Mouse (Mus musculus): Measurements from ENCODE around the gene B3gnt2. TPM values are rescaled to one million over a fixed set of nuclear protein-coding genes. Genes with fewer than 3 reads are reported as not detected.
A peak's percentile ranks its signal among the peaks of the same experiment; 100 is the strongest.

Gene B3gnt2
- polyA plus RNA-seq, 1 experiment from 2014 or later = 1.9 TPM

DNA sequence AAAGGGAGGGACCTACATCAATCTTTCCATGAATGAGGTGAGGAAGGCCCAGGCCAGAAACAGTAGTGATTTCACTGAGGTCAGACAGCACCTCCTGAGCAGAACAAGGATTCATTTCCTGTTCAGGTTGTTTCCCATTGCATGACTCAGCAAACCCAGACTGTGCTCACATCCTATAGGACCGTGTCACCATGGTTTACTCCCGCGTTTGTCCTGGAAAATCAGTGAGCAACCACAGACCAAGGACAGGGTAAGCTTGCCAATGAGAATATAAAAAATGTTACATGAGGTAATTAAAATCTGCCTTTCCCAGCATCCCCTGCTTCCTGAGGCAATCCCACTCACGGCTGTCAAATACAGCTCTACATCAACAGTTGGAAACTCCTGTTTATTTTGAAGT, 141.2 kb downstream of the B3gnt2 start:
- WGBS = 65% methylated on average over 4 of the region's 4 CpGs

GRCm38 (mm10) chr11:22718036-22718435, 142.7 kb downstream of the B3gnt2 start:
- no peak overlapping the region for H3K9ac ChIP-seq (replicated peaks; ENCODE audit: low read depth, low read length)
- WGBS = 96% methylated on average over 7 of the region's 7 CpGs
- no peaks in the 10 kb centered on the region for H3K4me1 ChIP-seq (ENCODE audit: control insufficient read depth, insufficient read depth, low read length)
- H3K27me3 ChIP-seq (ENCODE audit: control insufficient read depth, insufficient read depth, low read length) = no peaks in the 10 kb centered on the region
- no peak overlapping the region for H3K27ac ChIP-seq (ENCODE audit: low read depth, low read length)
- H3K9me3 ChIP-seq (ENCODE audit: control insufficient read depth, low read length) = no peaks in the 10 kb centered on the region
- no peaks in the 10 kb centered on the region for H3K36me3 ChIP-seq (ENCODE audit: control insufficient read depth, insufficient read depth, low read length)
- no peak for ATAC-seq (ENCODE audit: low read depth)
- H3K4me2 ChIP-seq (ENCODE audit: low read depth, low read length) = no peak overlapping the region
- H3K4me3 ChIP-seq (ENCODE audit: low read depth, low read length) = no peak overlapping the region

More for the DNA sequence above, 141.2 kb downstream of the B3gnt2 start:
- H3K4me1 ChIP-seq (ENCODE audit: control insufficient read depth, insufficient read depth, low read length) = no peaks in the 10 kb centered on the region
- H3K36me3 ChIP-seq (ENCODE audit: control insufficient read depth, insufficient read depth, low read length) = no peaks in the 10 kb centered on the region
- no peaks in the 10 kb centered on the region for H3K9me3 ChIP-seq (ENCODE audit: control insufficient read depth, low read length)
- H3K4me3 ChIP-seq (ENCODE audit: low read depth, low read length) = no peak overlapping the region
- no peak overlapping the region for H3K9ac ChIP-seq (replicated peaks; ENCODE audit: low read depth, low read length)
- no peak for ATAC-seq (ENCODE audit: low read depth)
- no peaks in the 10 kb centered on the region for H3K27me3 ChIP-seq (ENCODE audit: control insufficient read depth, insufficient read depth, low read length)
- H3K27ac ChIP-seq (ENCODE audit: low read depth, low read length) = no peak overlapping the region
- no peak overlapping the region for H3K4me2 ChIP-seq (ENCODE audit: low read depth, low read length)

GRCm38 (mm10) chr11:22711327-22711726, 149.4 kb downstream of the B3gnt2 start:
- no peak for ATAC-seq (ENCODE audit: low read depth)
- H3K27ac ChIP-seq (ENCODE audit: low read depth, low read length) = no peak overlapping the region
- H3K4me3 ChIP-seq (ENCODE audit: low read depth, low read length) = no peak overlapping the region
- no peaks in the 10 kb centered on the region for H3K9me3 ChIP-seq (ENCODE audit: control insufficient read depth, low read length)
- H3K36me3 ChIP-seq (ENCODE audit: control insufficient read depth, insufficient read depth, low read length) = no peaks in the 10 kb centered on the region
- 87% methylated on average over 3 of the region's 3 CpGs for WGBS
- no peaks in the 10 kb centered on the region for H3K4me1 ChIP-seq (ENCODE audit: control insufficient read depth, insufficient read depth, low read length)
- no peak overlapping the region for H3K9ac ChIP-seq (replicated peaks; ENCODE audit: low read depth, low read length)
- H3K4me2 ChIP-seq (ENCODE audit: low read depth, low read length) = no peak overlapping the region
- H3K27me3 ChIP-seq (ENCODE audit: control insufficient read depth, insufficient read depth, low read length) = no peaks in the 10 kb centered on the region

- H3K36me3 ChIP-seq (ENCODE audit: control insufficient read depth, insufficient read depth, low read length) = no peaks in the 10 kb centered on the region
- no peak overlapping the region for H3K27ac ChIP-seq (ENCODE audit: low read depth, low read length)
- H3K4me3 ChIP-seq (ENCODE audit: low read depth, low read length) = no peak overlapping the region
- H3K9ac ChIP-seq (replicated peaks; ENCODE audit: low read depth, low read length) = no peak overlapping the region
- H3K4me1 ChIP-seq (ENCODE audit: control insufficient read depth, insufficient read depth, low read length) = no peaks in the 10 kb centered on the region
- 98% methylated on average over 2 of the region's 2 CpGs for WGBS
- no peaks in the 10 kb centered on the region for H3K27me3 ChIP-seq (ENCODE audit: control insufficient read depth, insufficient read depth, low read length)
- no peak overlapping the region for H3K4me2 ChIP-seq (ENCODE audit: low read depth, low read length)
- H3K9me3 ChIP-seq (ENCODE audit: control insufficient read depth, low read length) = no peaks in the 10 kb centered on the region
- ATAC-seq (ENCODE audit: low read depth) = peak; percentile 96
Observed at GRCm38 (mm10) chr11:22710596-22710995, 150.2 kb downstream of the B3gnt2 start.

Other genes with a start within 250 kb of the B3gnt2 start
- 9.1 and 9.8 TPM in 2 replicates for gene Zrsr1, start 111.0 kb upstream of the B3gnt2 start, polyA plus RNA-seq (2014; fragmentation: Nextera tagmentation; extraction: Ambion mirVana)
- 1.7 and 5.9 TPM in 2 replicates for gene Gm28048, start 121.1 kb upstream of the B3gnt2 start, polyA plus RNA-seq (2014; fragmentation: Nextera tagmentation; extraction: Ambion mirVana)
- 230 and 258 TPM in 2 replicates for gene Commd1, start 121.4 kb upstream of the B3gnt2 start, polyA plus RNA-seq (2014; fragmentation: Nextera tagmentation; extraction: Ambion mirVana)
- 291 and 314 TPM in 2 replicates for gene Cct4, start 129.6 kb upstream of the B3gnt2 start, polyA plus RNA-seq (2014; fragmentation: Nextera tagmentation; extraction: Ambion mirVana)
- 4.1 and 4.2 TPM in 2 replicates for gene Fam161a, start 146.6 kb upstream of the B3gnt2 start, polyA plus RNA-seq (2014; fragmentation: Nextera tagmentation; extraction: Ambion mirVana)